Mouse (Mus musculus) ES-Bruce4 (cell line): ENCODE measurements around the gene Gm28374.

Source experiments
- CTCF ChIP-seq: IDR thresholded peaks from one replicate; pipeline ENCODE4 v1.8.1; 2011; ENCODE audit warnings: low read depth, low read length
- POLR2A ChIP-seq: IDR thresholded peaks from one replicate; pipeline ENCODE4 v1.8.1; 2011; ENCODE audit warnings: low read length; ENCODE audit not compliant: insufficient read depth

DNA sequence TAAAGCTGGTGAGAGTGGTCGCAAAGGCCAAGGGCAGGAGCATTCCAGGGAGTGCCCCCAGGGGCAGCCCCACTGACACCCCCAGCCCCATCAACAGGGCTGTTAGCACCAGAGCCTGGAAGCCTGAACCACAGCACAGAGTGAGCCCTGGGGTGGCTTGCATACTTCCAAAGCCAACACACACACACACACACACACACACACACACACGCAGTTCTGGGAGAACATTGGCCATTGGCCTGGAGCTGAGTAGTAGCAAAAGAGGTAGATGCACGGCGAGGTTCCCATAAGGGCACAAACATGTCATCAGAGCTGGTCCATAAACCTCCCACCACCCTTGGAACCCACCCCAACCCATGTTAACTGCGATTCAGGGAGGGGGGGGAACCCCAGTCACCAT is 15.5 kb downstream of the Gm28374 start:
- no peak for TF ChIP-seq CTCF
- TF ChIP-seq POLR2A = no peak
